Mouse (Mus musculus): ENCODE measurements at regions not wholly inside any gene's neighbourhood (a gene's known extent, or its start where the extent isn't known, plus 50 kb on each side); places are given as distances from the start of the nearest gene placed in this dataset.

DNA sequence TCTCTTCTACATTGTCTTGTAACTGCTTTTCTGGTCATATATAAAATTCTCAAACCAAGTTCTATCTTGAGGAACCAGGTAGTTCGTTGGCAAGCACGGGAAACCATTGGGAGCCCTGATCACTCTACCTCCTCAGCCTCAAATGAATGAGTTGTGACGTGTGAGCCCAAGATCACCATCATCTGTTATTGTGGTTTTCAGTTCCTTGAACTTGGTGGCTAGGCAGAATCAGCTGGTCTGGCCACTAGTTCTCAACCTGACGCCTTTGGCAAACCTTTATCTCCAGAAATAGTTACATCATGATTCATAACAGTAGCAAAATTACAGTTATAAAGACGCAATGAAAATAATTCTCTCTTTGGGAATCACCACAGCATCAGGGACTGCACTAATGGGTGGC lies 209.7 kb upstream of the Dusp10 start:
- TF ChIP-seq CTCF (IDR thresholded peaks at IDR 0.05; ENCODE audit: low read depth) = no peak
- H3K27me3 ChIP-seq (ENCODE audit: insufficient read depth, low read length) = no peaks in the 10 kb centered on the region
- no peaks in the 10 kb centered on the region for H3K9me3 ChIP-seq (replicated peaks; ENCODE audit: low read length)
- H3K4me3 ChIP-seq (replicated peaks; ENCODE audit: low read depth, low read length) = no peak overlapping the region
- no peak overlapping the region for H3K27ac ChIP-seq
- H3K36me3 ChIP-seq (ENCODE audit: insufficient read depth, low read length) = no peaks in the 10 kb centered on the region
- no peak for ATAC-seq (replicated peaks; ENCODE audit: low FRiP score, low read depth)
- H3K4me2 ChIP-seq (ENCODE audit: low read length) = no peak overlapping the region
- DNase-seq (ENCODE audit: low spot score) = no peak
- no peak overlapping the region for H3K9ac ChIP-seq (ENCODE audit: low read depth, low read length)
- WGBS = 82% methylated on average over 5 of the region's 5 CpGs
- no peaks in the 10 kb centered on the region for H3K4me1 ChIP-seq (replicated peaks; ENCODE audit: insufficient read depth, low read length)

DNA sequence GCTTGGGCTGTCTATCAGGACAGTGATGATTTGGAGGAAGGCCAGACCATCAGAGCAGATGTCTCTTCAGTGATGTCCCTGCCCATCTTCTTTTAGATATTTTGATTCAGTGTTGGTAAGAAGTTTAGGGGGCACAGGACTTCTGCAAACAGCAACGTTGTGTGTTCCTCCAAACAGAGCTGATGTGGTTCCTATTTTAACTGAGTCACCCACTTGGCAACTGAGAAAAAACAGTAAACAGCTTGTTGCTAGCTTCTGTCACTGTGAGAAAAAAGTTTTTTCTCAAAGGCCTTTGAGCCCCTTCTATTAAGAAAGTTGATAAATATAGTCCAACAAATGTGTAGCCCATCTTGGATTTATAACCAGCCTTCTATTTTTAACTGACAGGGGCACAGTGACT lies 209.3 kb upstream of the Dusp10 start:
- Histone ChIP-seq H3K4me1 (replicated peaks; ENCODE audit: insufficient read depth, low read length) (no peaks in the 10 kb centered on the region), H3K27me3 (ENCODE audit: insufficient read depth, low read length) (no peaks in the 10 kb centered on the region), H3K27ac (no peak overlapping the region), H3K4me2 (ENCODE audit: low read length) (no peak overlapping the region), H3K4me3 (replicated peaks; ENCODE audit: low read depth, low read length) (no peak overlapping the region), H3K36me3 (ENCODE audit: insufficient read depth, low read length) (no peaks in the 10 kb centered on the region), H3K9me3 (replicated peaks; ENCODE audit: low read length) (no peaks in the 10 kb centered on the region), H3K9ac (ENCODE audit: low read depth, low read length) (no peak overlapping the region)
- ATAC-seq (replicated peaks; ENCODE audit: low FRiP score, low read depth) (no peak), DNase-seq (ENCODE audit: low spot score) (no peak)
- WGBS = 85% methylated on average over 1 of the region's 1 CpGs
- no peak for TF ChIP-seq CTCF (IDR thresholded peaks at IDR 0.05; ENCODE audit: low read depth)

DNA sequence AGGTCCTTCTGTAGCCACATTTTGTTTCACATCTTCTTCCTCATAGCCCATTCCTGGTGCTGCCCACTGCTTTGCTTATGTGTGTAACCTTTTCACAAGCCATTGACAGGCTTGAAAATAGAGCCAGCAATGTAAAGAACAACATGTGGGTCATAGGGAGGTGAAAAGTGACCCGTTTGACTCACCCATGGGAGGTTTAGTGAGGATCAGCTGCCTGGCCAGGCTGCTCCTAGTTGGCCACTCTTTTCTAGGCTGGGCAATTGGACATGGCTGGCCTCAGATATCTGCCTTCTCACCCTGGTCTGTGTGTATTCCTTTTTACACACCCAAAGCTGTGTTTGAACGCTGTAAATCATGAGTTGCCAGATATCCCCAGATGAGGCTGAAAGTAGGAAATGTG lies 208.8 kb upstream of the Dusp10 start:
- Histone ChIP-seq H3K4me1 (replicated peaks; ENCODE audit: insufficient read depth, low read length) (no peaks in the 10 kb centered on the region), H3K27ac (no peak overlapping the region), H3K36me3 (ENCODE audit: insufficient read depth, low read length) (no peaks in the 10 kb centered on the region), H3K9ac (ENCODE audit: low read depth, low read length) (no peak overlapping the region), H3K4me3 (replicated peaks; ENCODE audit: low read depth, low read length) (no peak overlapping the region), H3K4me2 (ENCODE audit: low read length) (no peak overlapping the region), H3K9me3 (replicated peaks; ENCODE audit: low read length) (no peaks in the 10 kb centered on the region), H3K27me3 (ENCODE audit: insufficient read depth, low read length) (no peaks in the 10 kb centered on the region)
- WGBS = 52% methylated on average over 2 of the region's 2 CpGs
- DNase-seq (ENCODE audit: low spot score) = no peak
- TF ChIP-seq CTCF (IDR thresholded peaks at IDR 0.05; ENCODE audit: low read depth) = no peak
- no peak for ATAC-seq (replicated peaks; ENCODE audit: low FRiP score, low read depth)

DNA sequence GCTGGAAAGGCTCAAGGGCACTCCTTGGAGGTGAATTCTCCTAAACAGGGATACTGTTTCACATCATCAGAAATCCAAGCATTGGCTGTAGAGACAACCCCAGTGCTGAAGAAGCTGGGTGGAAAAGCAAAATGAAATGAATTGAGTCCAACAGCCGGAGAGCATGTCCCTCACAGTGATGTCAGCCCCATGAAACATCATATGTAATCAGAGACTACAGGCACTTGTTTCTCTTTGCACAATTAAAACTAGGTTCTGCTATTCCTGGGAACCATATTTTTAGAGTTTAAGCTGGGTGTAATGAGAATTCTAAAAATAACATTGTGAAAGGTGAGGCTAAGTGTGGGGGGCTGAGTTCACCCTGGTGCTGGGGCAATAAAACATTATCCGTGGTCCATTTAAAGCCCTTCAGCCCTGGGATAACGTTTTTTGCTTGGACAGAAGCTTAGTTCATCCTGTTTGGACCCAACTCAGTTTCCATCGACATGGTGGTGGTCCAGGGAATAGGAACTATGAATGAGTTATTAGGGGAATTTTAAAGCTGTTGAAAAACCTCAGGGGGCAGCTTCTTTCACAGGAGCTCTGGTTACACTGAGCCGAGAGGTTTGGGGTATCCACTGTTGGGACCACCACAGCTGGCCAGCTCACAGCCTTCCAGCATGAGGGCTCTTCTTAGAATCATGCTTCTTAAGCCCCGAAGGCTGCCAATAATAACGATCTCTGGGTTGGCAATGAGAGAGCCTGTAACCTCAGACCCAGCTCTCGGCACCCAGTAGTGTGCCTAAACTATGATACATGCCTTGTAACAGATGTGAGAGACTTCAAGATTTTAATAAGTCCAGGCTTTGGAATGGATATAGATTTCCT lies 206.0 kb upstream of the Dusp10 start:
- Histone ChIP-seq H3K4me2 (ENCODE audit: low read length) (no peak overlapping the region), H3K27ac (no peak overlapping the region), H3K4me1 (replicated peaks; ENCODE audit: insufficient read depth, low read length) (no peaks in the 10 kb centered on the region), H3K36me3 (ENCODE audit: insufficient read depth, low read length) (no peaks in the 10 kb centered on the region), H3K4me3 (replicated peaks; ENCODE audit: low read depth, low read length) (no peak overlapping the region), H3K9me3 (replicated peaks; ENCODE audit: low read length) (no peaks in the 10 kb centered on the region), H3K27me3 (ENCODE audit: insufficient read depth, low read length) (no peaks in the 10 kb centered on the region), H3K9ac (ENCODE audit: low read depth, low read length) (no peak overlapping the region)
- ATAC-seq (replicated peaks; ENCODE audit: low FRiP score, low read depth) (no peak), DNase-seq (ENCODE audit: low spot score) (no peak)
- TF ChIP-seq CTCF (IDR thresholded peaks at IDR 0.05; ENCODE audit: low read depth) = no peak
- WGBS = 36% methylated on average over 8 of the region's 8 CpGs

GRCm38 (mm10) chr1:183808168-183808567 lies 204.9 kb upstream of the Dusp10 start:
- no peak for ATAC-seq (replicated peaks; ENCODE audit: low FRiP score, low read depth)
- Histone ChIP-seq H3K9ac (ENCODE audit: low read depth, low read length) (no peak overlapping the region), H3K27me3 (ENCODE audit: insufficient read depth, low read length) (no peaks in the 10 kb centered on the region), H3K9me3 (replicated peaks; ENCODE audit: low read length) (no peaks in the 10 kb centered on the region), H3K36me3 (ENCODE audit: insufficient read depth, low read length) (no peaks in the 10 kb centered on the region), H3K4me3 (replicated peaks; ENCODE audit: low read depth, low read length) (no peak overlapping the region), H3K27ac (no peak overlapping the region), H3K4me1 (replicated peaks; ENCODE audit: insufficient read depth, low read length) (no peaks in the 10 kb centered on the region), H3K4me2 (ENCODE audit: low read length) (no peak overlapping the region)
- WGBS = 79% methylated on average over 2 of the region's 2 CpGs
- no peak for TF ChIP-seq CTCF (IDR thresholded peaks at IDR 0.05; ENCODE audit: low read depth)
- no peak for DNase-seq (ENCODE audit: low spot score)

GRCm38 (mm10) chr1:183820555-183820954 lies 192.5 kb upstream of the Dusp10 start:
- no peak overlapping the region for H3K27ac ChIP-seq
- 58% methylated on average over 5 of the region's 5 CpGs for WGBS

More at GRCm38 (mm10) chr1:183820555-183820954, 192.5 kb upstream of the Dusp10 start:
- no peak for ATAC-seq (replicated peaks; ENCODE audit: low FRiP score, low read depth)
- Histone ChIP-seq H3K4me1 (replicated peaks; ENCODE audit: insufficient read depth, low read length) (no peaks in the 10 kb centered on the region), H3K4me2 (ENCODE audit: low read length) (no peak overlapping the region), H3K4me3 (replicated peaks; ENCODE audit: low read depth, low read length) (no peak overlapping the region), H3K9ac (ENCODE audit: low read depth, low read length) (no peak overlapping the region), H3K9me3 (replicated peaks; ENCODE audit: low read length) (no peaks in the 10 kb centered on the region), H3K27me3 (ENCODE audit: insufficient read depth, low read length) (no peaks in the 10 kb centered on the region), H3K36me3 (ENCODE audit: insufficient read depth, low read length) (no peaks in the 10 kb centered on the region)
- no peak for DNase-seq (ENCODE audit: low spot score)
- no peak for TF ChIP-seq CTCF (IDR thresholded peaks at IDR 0.05; ENCODE audit: low read depth)
